Mouse (Mus musculus): ENCODE results near the gene Tubgcp6.
A peak's percentile ranks its signal among the peaks of the same experiment; 100 is the strongest.

Gene Tubgcp6

DNA sequence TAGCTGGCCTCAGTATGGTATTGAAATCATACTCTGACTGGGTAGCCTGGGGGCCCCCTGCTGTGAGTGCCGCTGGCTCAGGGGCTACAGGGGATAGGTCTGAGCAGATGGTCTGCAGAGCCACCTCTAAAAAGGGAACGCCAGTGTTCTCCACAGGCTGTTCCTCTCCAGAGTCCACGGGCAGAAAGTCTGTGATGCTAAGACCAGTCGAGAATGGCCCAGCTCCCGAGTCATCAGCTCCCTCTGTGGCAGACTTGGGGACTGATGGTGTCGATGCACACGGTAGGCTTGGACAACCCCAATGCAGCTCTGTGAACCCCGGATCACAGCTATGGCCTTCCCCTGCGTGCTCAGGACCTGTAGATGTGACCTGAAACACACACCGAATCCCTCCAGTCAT is 19.0 kb downstream of the Tubgcp6 start:
- no peak for DNase-seq (ENCODE audit: low spot score in 2 of 2)

DNA sequence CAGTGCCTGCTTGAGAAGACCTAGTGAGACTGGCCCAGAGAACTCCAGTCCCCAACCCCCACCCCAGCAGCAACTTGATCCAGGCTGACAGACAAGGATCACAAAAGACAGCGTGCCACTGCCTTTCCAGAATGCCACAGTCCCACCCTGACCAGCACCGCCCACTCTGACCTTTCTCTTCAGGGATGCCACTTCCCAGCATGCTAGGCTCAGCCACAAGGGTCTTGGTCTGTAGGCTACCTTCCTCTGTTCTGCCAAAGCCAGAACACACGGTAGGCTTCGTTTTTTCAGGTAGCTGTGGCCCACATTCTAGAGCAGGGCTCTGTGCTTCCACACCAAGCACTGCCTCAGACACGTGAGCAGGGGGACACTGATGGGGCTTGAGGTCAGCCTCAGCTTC is 20.3 kb downstream of the Tubgcp6 start:
- no peak for DNase-seq (ENCODE audit: low spot score in 2 of 2)

DNA sequence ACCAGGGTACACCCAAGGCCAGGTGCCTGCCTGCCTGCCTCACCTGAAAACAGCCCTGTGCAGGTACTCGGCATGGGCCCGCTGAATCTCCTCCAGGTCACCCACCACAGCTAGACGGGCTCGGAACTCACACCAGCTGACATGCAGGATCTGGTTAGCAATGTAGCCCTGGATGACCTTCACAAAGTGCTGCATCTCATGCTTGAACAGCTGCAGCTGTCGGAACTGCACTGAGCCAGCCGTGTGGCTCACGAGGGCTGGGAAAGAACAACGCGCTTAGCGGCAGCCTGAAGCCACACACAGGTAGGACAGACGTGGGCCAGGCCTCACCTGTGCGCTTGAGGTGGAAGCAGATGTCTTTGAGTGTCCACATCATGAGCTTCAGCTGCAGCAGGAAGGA is 22.1 kb downstream of the Tubgcp6 start:
- DNase-seq (ENCODE audit: low spot score in 2 of 2) = no peak

DNA sequence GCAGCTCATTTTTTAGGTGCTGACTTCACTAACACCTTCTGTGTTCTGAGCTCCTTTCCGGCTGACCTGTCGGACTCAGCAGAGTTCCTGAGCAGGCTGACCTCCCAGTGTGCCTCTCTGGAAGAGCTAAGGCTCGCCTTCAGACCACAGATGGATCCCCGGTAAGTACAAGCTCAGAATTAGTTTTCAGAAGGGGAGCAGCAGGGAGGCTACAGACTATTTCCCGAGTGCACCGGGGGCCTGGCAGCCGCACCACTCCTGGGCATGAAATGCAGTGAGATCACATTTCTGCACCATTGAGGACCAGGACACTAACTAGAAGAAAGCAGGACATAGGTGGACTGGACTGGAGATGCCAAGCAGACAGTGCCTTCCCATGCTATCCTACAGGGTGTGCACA is 24.3 kb downstream of the Tubgcp6 start:
- DNase-seq (ENCODE audit: low spot score in 2 of 2) = no peak

DNA sequence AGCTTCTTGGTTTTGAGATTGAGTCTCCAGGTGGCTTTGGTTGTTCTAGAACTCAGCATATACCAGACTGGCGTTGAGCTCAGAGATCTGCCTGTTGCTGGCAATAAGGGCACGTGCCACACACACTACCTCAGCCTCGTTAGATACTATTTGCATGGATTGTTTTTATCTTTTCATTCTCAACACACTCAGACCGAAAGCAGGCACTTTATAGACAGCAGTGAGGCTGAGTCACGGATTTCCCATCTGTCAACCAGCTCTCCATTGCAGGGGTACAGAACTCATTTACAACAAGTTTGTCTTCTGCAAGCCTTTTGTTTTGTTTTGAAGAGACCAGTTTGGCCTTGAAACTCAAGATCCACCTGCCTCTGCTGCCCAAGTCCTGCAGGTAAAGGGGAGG is 25.5 kb downstream of the Tubgcp6 start:
- DNase-seq (ENCODE audit: low spot score in 2 of 2) = no peak

DNA sequence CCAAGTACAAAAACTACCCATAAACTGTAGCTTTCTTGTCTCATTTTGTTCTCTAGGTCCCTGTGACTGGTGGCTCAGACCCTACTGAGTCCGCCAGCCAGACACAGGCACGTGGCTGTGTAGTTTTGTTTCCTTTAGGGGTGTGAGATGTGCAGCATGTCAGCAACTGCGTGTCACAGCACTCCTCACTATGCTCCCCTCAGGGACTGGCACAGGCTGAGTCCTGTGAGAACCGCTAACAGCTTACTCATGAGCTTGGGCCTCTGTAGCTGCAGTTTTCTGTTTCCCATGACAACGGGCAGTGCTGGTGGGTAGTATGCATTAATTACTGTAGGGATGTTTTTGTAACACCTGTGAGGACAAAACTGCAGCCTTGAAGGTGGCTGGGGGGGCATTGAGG is 30.7 kb downstream of the Tubgcp6 start:
- no peak for DNase-seq (ENCODE audit: low spot score in 2 of 2)

DNA sequence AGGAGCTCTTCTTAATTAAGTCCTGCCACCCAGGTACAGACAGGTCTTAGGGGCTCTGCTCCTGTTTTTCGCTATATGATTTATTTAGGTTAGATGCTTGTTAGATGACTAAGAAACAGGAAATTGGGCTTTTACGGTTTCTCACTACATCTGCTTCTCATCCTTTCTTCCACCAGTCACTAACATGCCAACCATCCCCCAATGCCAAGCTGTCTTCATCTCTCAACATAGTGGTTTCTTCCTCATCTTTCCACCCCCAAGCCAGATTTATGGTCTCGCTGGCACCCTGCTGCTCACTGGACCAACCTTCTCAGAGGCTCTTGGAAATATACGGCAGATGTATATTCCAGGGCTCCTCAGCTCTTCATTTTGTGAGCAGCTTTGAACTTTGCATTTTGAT is 32.2 kb downstream of the Tubgcp6 start:
- no peak for DNase-seq (ENCODE audit: low spot score in 2 of 2)

DNA sequence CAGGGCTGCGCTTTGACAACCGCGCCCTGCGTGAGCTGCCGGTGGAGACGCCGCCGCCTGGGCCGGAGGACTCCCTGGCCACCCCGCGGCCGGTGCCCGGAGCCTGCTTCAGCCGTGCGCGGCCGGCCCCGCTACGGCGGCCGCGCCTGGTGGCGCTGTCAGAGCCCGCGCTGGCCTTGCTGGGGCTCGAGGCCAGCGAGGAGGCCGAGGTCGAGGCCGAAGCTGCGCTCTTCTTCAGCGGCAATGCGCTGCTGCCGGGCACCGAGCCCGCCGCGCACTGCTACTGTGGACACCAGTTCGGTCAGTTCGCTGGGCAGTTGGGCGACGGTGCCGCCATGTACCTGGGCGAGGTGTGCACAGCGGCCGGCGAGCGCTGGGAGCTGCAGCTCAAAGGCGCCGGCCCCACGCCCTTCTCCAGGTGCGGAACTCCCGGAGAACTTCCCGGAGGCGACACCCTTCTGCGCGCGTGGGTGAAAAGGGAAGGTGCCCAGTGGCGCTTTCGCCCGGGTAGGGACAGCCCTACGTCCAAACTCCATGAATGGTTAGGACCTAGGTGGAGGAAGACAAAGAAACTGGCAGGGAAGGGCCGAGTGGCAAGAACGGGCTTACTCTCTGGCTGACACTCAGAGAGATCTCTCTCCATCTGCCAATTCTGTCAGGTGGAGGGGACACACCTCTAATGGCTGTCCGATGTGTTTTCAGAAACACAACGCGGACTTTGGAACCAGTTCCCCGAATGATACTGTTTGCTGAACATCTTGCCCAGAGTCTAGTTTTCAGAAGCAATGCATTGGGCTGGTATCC is 33.5 kb downstream of the Tubgcp6 start:
- no peak for DNase-seq (ENCODE audit: low spot score in 2 of 2)

DNA sequence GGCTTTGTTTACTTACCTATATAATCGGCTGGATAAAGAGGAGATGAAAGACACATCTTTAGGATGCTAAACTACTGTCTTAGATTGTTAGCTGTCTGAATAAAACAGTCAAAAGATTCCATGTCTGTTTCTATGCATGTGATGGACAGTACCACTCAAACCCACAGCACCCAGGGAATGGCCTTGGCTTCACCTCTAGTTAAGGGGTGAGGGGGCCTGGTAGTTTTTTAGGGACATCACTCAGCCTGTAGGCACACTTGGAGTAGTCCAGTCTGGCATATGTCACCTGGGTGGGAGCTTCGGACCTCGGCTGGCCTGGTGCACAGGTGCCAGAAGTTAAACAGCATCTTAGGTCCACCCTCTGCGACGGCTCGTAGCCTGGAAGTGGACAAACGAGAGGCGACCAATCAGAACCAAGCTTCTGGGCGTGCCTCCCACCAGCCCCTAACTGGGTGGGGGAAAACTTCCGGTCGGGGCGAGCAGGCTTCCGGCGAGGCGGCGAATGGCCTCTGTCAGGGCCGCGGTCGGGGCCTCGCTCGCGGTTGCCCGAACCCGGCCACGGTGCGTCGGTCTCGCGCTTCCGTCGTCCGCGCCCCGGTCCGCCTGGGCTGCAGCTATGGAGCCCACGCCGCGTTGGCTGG is 34.2 kb downstream of the Tubgcp6 start, which contains the start of gene Selenoo:
Gene Selenoo, plus strand, starts transcription at position 478 of the 641 bp plus-strand sequence.
- peak; percentile 78 to 86 for DNase-seq (ENCODE audit: low spot score in 2 of 2)

DNA sequence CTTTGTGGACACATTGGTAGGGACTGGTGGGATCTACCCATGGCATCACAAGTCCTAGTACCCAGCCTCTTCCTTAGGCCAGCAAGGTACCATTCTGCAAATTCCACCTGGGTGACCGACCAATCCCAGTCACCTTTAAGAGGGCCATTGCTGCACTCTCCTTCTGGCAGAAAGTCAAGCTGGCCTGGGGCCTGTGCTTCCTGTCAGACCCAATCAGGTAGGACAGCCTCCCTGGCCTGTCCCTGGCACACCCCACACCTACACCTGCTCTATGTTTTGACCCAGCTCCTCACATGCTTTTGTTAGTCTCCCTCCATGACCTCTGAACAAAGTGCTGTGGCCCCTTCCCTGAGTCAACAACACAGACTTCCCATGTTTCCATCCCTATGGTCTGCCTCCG is 38.1 kb downstream of the Tubgcp6 start:
- DNase-seq (ENCODE audit: low spot score in 2 of 2) = no peak

DNA sequence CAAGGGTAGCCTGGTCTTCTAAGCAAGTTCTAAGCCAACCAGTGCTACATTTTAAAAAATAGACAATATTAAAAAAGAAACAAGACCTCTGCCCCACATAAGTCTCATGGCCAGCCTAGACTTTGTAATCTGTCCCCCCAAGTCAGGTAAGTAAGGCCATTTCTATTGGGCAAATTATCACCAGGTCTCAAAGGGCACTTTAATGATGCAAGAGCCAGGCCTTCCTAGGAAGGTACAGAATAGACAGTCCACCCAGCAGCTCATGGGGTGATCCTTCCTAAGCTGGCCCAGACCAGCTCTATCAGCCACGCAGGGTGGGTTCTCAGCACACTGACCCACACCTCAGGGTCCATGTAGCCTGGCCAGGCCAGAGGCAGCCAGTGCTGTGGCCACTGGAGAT is 39.0 kb downstream of the Tubgcp6 start:
- DNase-seq (ENCODE audit: low spot score in 2 of 2) = no peak

DNA sequence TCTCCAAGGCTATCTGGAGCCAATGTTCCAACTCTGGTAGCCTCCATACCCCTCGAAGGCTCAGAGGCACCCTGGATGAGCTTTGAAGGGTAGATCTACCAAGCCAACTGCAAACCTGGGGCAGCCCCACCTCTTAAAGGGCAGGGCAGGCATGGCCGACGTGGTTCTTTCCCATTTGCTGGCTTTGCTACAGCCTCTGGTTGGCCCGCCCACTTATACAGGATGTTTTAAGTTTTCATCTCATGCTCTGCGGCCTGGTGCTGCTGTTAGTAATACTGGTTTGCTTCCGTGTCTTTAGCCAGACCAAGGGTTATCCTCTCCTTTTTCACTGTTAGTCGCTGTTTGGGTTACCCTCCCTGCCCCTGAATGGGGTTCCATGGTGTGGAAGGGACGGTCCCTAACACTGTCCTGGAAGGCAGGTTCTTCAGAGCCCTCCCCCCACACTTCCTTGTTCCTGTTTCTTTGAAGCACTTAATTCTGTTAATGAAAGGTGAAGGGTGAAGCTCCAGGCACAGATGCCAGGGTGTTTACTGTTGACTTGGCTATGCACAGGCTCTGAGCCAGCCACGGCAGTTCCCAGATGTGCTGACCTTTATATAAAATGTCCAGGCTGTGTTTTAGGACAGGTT is 44.6 kb downstream of the Tubgcp6 start:
- DNase-seq (ENCODE audit: low spot score in 2 of 2) = no peak

DNA sequence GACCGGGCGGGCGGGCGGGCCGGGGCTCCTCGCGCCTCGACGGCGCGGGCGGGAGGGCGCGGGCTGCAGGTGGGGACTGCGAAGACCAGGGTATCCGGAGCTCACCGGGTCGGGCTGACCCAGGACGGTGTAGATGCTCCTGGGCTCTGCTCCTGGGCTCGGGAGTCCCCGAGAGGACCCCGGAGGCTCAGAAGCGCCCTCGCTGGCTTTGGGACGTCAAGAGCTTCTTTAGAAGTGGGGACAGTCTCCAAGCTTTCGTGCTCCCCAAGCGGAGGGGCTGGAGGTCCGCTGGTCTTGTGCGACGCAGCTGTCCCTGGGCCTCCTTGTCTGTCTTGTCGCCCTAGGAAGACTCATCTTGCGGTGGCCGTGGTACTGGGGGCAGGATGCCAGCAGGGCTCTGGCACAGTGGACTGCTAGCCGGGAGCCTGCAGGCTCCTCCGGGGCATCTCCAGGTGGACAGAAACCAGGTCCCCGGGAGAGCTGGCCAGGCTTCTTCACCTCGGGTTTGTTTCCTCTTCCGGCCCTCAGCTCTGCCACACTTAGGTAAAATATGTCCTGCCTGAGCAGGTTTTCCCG is 46.7 kb downstream of the Tubgcp6 start:
- peak in 1 of 2 experiments; percentile 61 for DNase-seq (ENCODE audit: low spot score in 2 of 2)

DNA sequence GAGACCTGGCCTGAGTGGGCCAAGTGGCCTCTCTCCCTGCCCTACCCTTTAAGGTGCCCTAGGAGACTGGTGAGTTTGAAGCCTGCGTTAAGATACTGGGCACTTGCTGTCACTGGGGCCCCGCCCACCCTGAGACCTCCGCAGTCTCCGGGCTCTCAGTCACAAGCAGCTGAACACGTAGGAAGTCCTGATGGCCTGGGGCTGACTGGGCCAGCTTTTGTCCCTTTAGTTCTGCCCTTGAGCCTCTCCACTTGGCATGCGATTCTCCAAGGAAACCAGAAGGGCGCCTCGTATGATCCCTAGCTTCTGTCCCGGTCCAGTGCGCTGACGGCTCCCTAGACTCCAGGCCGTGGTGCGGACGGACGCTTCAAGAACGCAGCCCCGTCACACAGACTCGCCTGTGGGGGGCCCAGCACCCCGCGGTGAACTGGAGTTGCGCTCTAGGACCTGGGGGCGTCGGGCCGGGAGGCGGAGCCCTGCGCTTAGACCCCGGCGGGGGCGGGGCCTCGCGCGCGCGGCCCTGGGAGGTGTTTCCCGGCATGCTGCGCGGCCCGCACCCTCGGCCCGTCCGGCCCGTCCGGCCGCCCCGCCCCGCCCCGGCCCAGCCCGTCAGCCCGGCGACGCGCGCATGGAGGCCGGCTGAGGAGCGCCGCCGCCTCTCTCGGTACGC is 47.3 kb downstream of the Tubgcp6 start:
- DNase-seq (ENCODE audit: low spot score in 2 of 2) = peak; percentile 70 to 89

DNA sequence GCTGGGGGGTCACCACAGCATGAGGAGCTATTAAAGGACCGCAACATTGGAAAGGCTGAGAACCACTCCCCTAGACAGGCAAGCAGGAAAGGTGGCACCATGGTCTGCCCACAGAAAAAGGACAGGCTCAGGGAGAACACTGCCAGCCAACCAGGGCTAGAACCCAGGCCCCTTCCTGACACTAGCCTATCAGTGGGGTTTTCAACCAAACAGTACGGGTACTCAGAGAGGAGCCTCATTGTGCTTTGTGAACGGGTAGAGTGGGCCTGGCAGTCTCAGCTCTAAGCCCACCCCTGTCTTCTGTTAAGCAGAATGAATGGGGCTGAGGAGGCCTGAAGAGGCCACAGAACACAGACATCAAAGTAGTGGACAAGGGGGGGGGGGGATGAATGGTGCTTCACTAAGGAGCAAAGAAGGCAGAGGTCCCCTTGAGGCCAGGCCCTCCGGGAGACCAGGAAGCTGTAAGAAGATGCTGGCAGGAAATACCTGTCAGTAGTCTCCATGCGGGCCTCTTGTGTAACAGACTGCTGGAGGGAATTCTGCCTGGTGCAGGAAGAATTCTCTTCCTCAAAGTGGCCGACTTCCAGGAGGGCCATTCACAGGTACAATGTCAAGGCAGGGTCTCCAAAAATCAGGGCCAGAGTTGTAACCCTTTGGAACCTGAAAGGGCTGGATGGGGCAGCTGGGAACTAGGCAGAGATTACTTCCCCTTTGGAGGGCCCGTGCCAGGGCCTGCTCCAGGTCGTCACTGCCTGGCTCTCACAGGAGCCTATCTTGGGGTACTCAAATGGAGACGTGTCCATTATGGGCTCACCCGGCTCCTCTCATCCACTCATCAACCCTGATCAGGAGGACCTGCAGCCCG is 48.1 kb downstream of the Tubgcp6 start, which contains the start of gene Trabd:
Gene Trabd, plus strand, starts transcription at position 512 of the 865 bp plus-strand sequence.
- DNase-seq (ENCODE audit: low spot score in 2 of 2) = no peak

DNA sequence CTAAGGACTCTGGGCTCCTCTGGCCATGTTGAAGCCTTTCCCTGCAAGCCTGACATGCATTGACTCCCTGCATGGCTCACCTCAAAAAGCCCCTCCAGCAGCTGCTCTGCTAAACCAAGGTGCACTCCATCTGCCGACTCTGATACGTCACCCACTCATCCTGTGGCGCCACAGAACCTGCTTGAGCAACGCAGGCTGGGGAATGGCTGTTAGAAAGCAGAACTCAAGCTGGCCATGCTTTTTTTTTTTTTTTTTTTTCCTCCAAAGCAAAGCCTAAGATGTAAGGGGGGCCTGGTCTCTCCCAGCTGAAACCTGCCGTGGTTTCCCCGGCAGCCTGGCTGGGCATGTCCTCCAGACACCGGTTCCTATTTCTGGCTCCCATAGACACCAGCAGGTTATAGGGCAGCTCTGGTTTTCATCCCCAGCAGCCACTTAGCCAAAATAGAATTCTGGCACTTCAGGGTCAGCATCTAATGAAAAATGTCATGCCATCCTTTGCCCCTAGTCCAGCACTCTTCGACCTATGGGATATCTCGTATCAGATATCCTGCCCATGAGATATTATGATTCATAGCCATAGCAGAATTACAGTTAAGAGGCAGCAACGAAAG is 48.8 kb downstream of the Tubgcp6 start:
- no peak for DNase-seq (ENCODE audit: low spot score in 2 of 2)

DNA sequence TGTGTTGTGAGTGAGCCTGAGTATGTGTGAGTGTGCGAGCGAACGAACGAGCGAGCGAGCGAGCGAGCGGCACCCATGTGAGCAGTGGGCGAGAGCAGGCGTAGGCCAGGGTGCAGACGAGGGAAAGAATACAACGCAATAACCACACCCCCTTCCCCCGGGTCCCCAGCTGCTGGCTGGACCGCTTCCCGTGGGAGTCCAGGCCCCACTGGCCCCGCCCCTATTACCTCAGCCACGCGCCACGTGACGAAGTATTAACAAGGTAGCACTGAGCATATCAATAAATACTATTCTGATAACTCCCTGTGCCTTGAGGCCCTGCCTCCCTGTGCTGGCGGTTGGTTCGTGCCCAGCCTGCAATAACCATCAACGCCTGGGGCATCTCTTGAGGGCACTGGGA is 52.3 kb downstream of the Tubgcp6 start:
- no peak for DNase-seq (ENCODE audit: low spot score in 2 of 2)

DNA sequence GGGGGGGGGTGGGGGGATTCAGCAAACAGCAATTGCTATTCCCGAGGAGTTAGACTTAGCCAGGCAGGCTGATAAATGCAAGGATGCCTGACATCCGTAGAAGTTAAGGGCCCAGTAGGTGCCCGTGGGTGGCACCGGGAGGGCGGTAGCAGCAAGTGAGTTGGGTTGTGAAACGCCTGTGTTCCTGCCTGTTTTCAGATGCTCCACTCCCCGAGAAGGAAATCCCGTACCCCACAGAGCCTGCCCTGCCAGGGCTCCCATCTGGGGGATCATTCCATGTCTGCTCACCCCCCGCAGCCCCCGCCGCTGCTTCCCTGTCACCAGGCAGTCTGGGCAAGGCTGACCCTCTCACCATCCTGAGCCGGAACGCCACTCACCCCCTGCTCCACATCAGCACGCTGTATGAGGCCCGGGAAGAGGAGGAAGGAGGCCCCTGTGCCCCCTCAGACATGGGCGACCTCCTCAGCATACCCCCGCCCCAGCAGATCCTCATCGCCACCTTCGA is 53.5 kb downstream of the Tubgcp6 start:
- no peak for DNase-seq (ENCODE audit: low spot score in 2 of 2)

DNA sequence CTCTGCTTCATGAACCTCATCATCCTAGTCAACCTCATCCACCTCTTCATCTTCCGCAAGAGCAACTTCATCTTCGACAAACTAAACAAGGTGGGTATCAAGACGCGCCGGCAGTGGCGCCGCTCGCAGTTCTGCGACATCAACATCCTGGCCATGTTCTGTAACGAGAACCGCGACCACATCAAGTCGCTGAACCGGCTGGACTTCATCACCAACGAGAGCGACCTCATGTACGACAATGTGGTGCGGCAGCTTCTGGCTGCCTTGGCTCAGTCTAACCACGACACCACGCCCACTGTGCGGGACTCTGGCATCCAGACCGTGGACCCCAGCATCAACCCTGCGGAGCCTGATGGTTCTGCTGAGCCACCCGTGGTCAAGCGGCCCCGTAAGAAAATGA is 54.7 kb downstream of the Tubgcp6 start:
- no peak for DNase-seq (ENCODE audit: low spot score in 2 of 2)

DNA sequence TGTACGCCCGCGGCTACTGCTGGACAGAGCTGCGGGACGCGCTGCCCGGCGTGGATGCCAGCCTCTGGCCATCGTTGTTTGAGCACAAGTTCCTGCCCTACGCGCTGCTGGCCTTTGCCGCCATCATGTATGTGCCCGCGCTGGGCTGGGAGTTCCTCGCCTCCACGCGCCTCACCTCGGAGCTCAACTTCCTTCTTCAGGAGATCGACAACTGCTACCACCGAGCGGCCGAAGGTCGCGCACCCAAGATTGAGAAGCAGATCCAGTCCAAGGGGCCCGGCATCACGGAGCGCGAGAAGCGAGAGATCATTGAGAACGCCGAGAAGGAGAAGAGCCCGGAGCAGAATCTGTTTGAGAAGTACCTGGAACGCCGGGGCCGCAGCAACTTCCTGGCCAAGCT is 55.3 kb downstream of the Tubgcp6 start:
- DNase-seq (ENCODE audit: low spot score in 2 of 2) = no peak
